Mouse (Mus musculus) gastrocnemius, postnatal 10 days (tissue): ENCODE results near the gene Slc4a1. TPM values are rescaled to one million over a fixed set of nuclear protein-coding genes. Genes with fewer than 3 reads are reported as not detected.

ENCODE experiments used
- DNase-seq: peaks from one replicate; pipeline ENCODE4 v3.0.0; 2021; ENCODE audit warnings: mixed read lengths
- total RNA-seq, 2 experiments: library from RNA; stranded (reverse); gene quantifications; 2 replicates each; pipeline ENCODE4 v1.2.3; 2021

Slc4a1 gene
- total RNA-seq, 2 experiments from 2014 or later, result 2.1 to 10.7 TPM

DNA sequence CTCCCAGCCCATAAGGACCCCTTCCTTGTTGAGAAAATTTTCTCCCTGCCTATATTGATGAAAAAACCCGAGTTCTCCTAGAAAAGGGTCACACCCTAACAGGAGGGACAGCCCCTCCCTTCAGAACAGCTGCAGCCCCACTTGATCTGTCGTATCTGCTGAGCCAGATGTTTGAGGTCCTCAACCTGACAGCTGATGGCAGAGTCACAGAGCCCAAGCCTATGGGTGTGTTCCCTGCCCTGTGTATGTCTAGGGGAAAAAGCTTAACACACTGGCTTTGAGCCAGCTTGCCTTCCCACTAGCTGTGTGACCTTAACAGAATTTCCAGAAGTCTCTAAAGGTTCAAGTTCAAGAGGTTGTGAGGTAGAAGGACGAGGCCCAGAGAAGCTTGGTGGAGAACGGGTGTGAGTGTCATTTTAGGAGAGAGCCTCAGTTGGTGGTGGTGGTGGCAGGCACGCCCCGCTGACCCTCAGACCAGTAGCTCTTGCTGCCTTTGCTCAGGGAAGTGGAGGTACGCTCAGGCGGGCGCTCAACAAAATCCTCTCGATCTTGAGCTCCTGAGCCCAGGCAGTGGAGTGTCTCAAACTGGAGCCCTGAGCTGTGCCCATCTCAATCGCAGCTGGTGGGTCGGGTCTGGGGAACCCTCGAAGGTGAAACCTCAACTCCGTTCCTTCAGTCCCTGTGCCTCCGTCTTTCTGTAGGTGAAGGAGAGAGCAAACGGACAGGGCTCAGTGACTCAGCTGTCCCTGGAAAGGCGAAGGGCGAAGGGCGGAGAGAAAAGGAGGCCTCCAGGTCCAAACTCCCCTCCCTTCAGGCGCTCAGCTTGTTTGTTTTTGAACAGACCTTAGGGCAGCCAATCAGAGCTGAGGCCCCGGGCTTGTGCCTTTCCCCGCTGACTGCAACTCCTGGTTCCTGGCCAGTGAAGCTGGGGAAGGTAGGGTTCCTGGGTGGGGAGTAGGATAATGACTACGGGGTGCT lies 9.5 kb upstream of the Slc4a1 start:
- peak; percentile 42 for DNase-seq

DNA sequence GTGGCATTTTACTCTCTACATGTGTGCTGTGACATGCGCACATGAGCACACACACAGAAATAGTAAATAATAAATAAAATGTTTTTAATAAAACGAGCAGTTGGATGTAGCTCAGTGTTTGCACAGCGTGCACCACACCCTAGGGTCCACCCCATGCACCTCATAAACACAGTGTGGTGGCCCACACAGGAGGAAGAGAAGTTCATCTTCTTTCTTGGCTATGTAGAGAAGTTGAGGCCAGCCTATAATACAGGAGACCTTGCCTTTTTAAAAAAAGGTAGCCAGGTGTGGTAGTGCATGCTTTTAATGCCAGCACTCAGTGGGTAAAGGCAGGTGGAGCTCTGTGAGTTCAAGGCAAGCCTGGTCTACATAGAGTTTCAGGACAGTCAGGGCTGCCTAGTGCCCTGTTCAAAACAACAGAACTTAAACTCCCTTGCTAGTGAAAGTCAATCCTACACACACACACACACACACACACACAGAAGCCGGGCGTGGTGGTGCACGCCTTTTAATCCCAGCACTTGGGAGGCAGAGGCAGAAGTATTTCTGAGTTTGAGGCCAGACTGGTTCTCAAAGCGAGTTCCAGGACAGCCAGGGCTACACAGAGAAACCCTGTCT lies 8.2 kb upstream of the Slc4a1 start:
- no peak for DNase-seq

DNA sequence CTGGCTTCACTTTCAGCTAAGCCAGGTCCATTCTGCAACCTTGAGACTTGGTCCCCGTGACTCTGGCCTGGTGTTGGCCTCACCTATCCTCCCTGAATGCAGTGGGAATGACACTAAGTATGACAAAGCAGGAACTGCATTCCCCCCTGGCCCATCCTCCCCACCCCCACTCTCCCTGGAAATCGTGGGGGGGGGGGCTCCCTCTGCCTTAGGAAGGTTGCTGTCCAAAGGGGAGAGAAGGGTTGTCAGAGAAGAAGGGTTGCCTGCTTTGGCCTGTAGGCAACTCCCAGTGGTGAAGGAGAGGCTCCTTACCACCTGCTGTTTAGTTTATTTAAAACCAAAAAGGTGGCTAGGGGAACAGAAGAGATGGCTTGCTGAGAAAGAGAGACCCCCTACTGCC lies 7.6 kb upstream of the Slc4a1 start:
- DNase-seq, result no peak

DNA sequence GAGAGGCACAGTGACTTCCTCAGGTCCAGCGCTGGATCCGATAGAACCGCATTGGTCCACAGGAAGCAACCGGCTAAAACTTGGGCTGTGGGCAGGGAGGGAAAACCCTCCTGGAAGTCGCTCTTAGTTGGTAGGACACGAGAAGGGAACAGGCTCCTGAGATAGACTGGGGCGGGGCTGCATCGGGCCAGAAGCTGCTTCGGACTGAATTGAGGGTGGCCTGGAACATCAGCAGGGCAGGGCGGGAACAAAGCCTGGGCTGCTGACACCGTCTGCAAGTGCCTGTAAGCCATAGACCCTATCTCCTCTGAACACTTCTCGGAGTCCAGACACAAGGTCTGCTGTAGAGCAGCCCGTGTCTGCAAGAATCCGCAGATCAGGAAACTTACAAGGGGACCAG lies 6.9 kb upstream of the Slc4a1 start:
- DNase-seq, result no peak

DNA sequence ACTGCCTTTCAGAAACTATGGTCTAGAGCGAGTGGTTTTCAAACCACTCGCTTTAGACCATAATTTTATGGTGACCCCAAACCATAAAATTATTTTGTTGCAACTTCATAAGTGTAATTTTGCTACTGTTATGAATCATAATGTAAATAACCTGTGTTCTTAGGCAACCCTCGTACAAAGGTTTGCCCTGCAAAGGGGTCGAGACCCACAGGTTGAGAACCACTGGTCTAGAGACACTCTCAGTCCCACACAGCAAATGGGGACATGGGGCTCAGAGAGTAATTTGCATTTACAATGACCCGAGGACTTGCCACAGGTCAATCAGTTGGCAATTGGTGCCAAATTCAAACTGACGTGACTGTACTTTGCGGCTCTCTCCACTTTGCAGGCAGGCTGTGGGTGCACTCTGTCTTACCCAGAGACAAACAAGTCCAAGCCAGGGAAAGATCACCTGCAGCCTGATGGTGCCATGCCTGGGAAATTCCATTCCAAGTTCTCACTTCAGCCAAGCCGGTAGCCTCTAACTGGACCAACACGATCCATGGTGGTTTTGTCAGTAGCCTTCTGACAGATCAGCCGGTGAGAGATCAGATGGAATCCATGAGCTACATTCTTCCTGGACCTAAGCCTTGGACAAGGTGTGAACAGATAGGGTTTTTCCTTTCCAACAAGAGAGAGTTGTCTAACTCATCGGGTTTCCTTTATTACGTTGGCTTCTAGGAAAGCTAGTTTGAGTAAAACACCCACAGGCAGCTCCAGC lies 6.1 kb upstream of the Slc4a1 start:
- DNase-seq, result no peak

DNA sequence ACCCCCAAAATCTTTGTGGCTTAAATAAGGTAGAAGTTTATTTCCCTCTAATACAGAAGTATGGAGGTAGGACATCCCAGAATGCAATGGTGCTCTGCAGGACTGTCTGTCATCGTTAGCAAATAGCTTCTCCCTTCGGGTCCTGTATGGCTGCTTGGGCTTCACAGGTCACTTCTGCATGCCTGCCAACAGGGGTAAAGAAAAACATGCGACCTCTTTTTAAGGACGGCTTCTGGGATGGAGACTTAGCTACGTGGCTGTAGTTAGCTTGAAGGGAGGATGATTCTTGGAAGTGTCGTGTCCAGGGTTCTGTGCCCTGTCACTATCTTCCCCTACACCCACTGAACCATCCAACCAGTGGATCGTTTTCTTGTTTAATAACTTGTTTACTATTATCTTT lies 4.3 kb upstream of the Slc4a1 start:
- no peak for DNase-seq

DNA sequence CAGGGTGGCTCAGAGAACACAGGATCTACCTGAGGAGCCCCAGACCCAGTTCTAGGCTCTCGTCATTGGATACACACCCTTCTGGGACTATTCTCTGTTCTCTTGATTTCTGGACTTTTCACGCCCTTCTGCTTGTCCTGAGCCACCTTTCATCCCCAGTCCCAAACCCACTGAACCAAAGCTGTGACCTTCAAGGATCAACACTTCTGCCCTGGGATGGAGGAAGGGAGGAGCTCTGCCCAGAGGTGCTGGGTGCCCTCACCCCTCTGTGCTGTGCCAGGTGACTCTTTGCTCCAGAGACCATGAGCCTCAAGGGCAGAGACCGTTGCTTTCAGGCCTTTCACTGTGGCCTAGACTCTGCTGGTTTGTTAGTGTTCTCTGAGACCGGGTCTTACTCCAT lies 3.3 kb upstream of the Slc4a1 start:
- no peak for DNase-seq

DNA sequence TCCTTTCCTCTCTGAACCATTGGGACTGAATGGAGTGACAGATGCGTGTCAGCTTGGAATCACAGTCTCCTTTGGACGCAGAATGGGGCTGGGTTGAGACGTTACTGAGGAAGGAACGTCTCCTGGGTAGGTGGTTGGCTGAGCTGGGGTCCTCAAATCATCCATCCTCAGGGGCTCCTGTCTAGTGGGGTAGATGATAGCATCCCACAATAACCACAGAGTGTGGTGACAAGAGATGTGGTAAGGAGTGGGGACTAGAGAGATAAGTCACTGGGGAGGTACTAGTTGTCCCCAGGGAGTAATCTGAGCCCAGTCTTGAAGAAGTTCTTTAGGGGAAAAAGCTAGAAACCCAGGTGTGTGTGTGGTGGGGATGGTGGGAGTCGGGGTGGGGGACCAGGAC lies 2.3 kb upstream of the Slc4a1 start:
- no peak for DNase-seq

DNA sequence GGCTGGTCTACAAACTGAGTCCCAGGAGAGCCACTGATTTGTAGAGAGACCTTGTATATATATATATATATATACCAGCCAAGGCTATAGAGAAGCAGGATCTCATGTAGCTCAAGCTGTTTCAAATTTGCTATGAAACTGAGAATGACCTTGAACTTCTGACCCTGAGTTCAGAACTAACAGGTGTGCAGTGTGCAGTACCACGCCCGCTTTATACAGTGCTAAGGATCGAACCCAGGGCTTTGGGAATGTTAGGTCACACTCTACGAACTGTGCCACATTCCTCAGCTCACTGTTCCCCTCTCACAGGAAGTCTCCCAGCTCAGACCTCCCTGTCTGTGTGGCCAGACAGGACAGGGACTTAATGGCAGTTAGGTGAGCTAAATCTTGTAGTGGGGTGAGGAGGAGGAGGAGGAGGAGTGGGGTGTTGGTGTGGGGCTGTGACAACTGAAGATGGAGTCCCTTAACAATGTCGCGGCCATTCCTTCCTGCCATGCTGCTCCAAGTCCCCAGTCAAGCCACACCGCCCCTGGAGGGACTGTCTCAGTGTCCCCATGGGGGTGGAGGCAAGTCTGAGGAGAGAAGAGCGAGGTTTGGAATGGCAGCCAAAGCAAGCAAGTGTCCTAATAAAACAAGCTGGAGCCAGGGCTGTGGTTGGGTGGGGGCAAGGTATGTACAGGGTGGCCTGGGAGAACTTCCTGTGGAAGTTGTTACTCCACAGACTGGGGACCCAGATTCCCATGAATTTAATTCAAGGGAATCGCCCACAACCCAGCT lies 1.7 kb upstream of the Slc4a1 start:
- no peak for DNase-seq

DNA sequence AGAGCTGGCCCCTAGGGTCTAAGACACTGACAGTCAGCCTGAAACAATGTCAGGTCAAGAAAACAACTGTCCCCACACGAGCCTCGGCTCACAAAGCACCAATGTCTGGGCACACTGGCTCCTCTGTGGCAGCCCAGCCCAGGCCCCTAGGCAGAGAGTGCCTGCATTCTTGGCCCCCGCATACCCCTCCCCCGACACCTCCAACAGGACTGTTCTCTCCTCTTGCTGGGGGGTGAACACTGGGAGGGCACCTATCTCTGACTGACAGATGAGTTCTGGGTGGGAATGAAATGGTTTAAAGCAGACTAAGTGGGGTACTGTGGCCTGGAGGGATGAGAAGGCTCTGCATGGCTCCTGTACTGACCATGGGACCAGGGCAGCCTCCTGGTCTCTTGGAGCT lies 304 bp downstream of the Slc4a1 start:
- no peak for DNase-seq

DNA sequence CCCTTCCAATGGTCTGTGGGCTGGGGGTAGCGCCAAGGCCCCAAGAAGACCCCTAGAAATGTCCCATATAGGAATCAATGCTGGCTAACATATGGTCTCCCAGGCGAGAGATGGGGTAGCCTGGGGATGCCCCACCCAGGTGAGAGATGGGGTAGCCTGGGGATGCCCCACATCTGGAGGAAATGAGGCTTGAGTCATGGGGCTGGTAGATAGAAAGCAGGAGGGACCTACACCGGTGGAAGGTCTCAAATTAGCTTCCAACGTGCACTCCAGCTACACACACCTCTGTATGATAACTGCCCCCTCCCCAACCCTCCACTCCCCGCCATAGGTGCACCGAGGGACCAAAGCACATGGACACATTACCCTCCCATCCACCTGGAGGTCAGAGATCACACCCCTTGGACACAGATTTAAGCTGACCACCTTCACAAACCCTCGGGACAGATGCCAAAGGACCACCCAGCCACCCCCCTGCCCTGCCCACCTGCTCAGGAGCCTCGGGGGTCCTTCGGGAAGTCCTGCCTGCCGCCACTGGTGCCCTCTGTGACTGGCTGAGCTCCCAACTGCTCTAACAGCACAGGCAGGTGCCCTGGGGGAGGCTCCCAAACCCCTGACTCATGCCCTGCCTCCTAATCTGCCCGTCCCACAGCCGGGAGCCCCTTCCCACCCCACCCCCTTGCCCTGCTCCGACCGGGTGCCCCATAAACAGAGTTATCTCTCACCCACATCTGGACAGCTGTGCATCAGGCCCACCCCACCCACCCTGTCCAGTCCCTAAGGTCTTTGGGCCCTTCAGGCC lies 1.2 kb downstream of the Slc4a1 start:
- DNase-seq, result no peak

DNA sequence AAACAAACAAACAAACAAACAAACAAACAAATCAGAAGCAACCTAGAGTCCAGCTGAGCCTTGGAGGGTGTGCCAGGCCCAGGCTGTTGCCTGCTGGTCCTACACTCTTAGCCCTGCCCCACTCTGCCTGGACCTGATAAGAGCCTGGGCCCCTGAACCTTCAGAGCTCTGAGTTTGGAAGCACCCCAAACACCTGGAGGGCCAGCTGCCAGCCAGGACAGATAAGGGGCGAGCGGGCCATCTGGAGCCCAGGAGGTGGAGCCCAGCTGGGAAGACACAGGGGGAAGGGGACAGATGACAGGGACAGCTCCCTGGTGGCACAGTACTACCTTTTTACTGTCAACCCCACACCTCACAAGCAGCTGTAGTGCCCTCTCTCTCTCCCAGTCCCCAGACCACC lies 2.4 kb downstream of the Slc4a1 start:
- DNase-seq, result no peak

DNA sequence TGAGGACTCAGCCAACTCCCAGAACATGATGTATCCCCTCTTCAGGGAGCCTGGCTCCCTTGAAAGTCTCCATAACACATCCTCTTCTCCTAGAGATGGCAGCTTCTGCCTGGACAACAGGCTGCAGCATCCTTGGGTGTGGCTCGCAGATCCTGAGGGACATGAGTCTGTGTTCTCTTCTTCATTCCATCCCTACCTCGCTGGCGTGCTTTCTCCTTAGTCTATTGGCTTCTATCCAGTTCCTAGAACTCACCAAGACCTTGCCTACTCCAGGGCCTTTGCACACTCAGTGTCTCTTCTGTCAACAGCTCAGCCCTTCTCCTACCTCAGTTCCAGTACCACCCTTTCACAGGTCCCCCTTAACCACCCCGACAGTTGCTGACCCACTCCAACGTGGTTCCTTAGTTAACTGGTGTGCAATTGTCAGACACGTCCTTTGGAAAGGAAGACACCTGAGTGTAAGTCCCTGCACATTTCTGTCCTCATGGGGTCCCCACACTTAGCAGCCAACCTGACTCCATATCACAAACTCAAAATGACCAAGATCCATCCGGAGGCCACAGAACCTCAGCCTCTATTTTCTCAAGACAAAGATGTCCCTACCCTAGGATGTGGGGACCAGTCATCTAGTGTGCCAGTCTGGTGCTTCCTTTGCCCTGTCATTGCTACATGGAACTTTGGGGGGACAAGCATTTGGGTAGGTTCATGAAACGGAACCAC lies 4.1 kb downstream of the Slc4a1 start:
- DNase-seq, result no peak

DNA sequence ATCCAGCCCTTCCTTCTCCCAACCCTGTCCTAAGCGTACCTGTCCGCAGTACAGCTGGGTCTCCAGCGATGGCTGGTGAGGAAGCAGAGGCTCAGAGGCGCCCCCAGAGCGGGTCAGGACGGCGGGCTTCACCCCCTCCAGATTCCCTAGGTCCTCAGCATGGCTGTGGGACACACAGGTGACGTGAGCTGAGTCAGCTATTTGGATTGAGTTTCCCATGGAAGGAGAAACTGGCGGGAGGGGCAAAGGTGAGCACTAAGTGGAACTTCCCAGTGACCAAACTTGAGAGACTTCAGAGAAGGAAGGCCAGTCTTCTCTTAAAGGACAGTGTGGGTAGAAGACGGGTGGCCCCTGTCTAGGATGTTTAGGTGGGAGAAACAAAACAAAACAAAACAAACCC lies 7.6 kb downstream of the Slc4a1 start:
- DNase-seq, result no peak

DNA sequence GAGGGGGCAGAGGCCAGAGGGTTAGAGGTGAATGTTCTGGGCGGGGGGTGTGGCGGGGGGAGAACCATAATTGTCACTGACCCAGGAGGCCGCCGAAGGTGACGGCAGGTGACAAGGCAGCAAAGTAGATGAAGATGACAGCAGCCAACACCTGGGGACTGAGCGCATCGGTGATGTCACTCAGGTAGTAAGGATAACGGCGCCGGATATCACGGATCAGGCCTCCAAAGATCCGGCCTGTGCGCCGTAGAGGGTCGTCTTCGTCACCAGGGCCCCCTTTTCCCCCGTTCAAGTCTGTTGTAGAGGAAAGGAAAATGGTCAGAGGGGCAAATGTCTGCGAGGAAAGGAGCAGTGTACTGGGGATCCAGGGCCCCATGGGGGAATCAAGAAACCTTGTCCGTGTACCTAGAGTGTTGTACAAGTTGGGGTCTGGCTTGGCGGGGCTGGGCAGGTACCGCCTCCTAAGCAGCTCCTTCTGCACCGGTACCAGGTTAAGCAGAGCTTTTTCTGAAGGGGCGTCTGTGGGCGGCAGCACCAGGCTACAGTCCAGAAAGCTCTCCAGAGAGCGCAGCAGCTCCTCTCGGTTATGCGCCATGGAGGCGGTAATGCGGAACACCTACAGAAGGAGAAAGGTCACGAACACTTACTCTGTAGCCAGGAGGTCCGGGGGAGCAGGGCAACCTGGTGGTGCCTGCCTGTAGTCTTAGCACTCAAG lies 9.2 kb downstream of the Slc4a1 start:
- no peak for DNase-seq

DNA sequence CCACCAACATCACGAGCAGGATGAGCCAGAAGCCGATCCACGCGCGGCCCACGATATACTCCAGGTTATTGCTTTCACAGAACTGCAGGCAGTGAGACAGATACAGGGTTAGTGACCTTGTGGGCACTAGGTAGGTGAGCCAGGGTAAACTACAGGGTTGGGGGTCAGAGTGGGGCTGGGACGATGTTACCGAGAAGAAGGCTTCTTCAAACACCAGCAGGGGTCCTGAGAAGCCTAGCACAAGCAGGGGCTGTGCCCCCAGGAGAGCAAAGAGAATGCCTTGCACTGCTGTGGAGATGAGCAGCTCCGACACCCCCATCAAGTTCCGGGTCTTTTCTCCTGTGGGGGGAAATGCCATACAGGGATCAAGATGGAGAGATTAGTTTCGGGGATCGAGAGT lies 9.8 kb downstream of the Slc4a1 start:
- DNase-seq, result no peak

DNA sequence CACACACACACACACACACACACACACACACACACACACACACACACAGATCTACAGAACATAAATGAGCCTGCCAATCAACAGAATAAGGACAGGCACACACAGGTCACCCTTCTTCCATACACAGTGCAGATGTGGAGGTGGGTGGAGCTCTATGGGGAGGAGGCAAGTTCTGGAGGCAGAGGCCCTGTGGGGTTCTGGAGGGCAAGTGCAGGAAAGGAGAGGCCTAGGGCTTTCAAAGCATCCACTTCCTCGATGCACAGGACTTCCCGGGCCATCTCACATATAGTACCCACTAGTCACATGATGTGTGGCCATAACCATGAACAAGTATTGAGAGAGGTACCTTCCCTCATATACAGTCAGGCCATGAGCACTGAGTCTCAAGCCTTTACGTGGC lies 10.5 kb downstream of the Slc4a1 start:
- no peak for DNase-seq

DNA sequence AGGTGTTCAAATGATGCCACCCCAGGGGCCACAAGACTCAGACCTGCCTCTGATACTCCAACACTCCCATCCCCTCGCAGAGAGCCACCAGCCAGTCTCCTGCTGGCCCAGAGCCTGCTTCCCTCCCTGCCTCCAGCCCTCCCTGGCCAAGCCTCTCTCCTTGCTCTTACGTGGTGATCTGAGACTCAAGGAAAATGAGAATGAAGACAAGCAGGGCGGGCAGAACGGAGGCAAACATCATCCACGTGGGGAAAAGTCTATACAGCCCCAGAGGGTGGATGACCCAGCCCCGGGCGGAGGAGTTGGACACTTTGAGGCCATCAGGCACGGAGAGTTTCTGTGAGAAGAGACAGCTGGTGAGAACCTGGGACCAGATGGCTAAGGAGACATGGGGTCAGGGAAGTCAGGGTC lies 13.0 kb downstream of the Slc4a1 start:
- no peak for DNase-seq

DNA sequence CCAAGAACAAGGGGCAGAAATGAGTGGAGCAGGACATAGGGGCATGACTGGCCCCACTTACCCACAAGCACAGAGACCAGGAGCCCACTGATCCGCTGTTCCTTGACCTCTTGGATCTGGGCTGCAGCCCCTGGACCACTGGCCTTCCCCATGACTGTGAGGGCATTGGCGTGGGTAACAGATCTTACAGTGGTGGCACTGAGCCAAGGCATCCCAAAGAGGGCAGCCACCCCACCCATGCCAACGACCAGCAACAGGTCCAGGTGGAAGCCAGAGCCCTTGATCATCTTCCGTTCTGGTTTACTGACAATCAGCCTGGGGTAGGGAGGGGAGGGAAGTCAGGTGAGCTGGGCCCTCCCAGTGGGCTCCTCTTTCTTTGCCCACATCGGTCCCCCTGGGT lies 13.6 kb downstream of the Slc4a1 start:
- DNase-seq, result no peak

DNA sequence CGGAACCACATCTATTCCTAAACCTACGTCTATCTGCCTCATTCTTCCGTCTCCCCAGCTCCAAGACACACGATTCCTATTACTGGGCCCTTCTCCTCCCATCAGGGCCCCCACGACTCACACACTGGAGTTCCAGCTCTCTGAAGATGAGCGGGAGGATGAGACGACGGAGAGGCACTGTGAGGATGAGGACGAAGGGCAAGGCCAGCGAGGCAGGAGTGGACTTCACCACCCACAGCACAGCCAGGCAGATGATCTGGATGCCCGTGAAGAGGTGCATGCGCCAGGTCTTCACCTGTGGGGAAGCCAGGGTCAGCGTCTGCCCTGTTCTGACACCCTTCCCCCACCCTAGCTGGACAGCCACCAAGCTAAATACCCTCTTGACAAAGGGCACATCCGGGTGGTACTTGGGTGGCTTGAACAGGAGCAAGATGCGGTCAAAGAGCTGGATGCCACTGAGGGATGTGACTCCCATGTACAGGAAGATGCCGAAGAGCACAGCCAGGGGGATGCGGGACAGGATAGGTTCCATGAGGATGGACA lies 15.0 kb downstream of the Slc4a1 start:
- no peak for DNase-seq
